In genomic region chr6:72593914-72594313, GRCm38 (mm10) we compare ENCODE assay signal across 19 mouse cellular contexts. TPM values are rescaled to one million over a fixed set of nuclear protein-coding genes. Genes with fewer than 3 reads are reported as not detected.
DNase-seq lines count a peak whose midpoint lies in the region; TF ChIP-seq lines count a peak whose summit lies in the region.
"Had no signal": no experiment of that assay in that cellular context is flagged by ENCODE, and none has a peak within 500 bp of the region (broad histone marks: within the 10 kb centered on the region; RNA-seq: fewer than 3 reads in every experiment).

No protein-coding gene starts in this region.

- H3K9ac ChIP-seq in heart, adult 2 months (ENCODE audit: low read depth, low read length), result no peak overlapping the region
- H3K9ac ChIP-seq: embryonic facial prominence, embryonic 13.5 days; forebrain, embryonic 12.5 days; forebrain, embryonic 15.5 days; hindbrain, embryonic 13.5 days; intestine, embryonic 15.5 days had no signal

- TF ChIP-seq POLR2A in heart, adult 2 months (IDR thresholded peaks at IDR 0.05; ENCODE audit: insufficient read depth, low read depth, low read length), result no peak
- TF ChIP-seq POLR2A in testis, adult 2 months (IDR thresholded peaks at IDR 0.05; ENCODE audit: control insufficient read depth, low read depth, low read length), result no peak

- H3K36me3 ChIP-seq in heart, adult 2 months (ENCODE audit: control insufficient read depth, insufficient read depth, low read length), result no peaks in the 10 kb centered on the region
- H3K36me3 ChIP-seq in testis, adult 2 months (ENCODE audit: control insufficient read depth, insufficient read depth, low read length), result no peaks in the 10 kb centered on the region
- H3K36me3 ChIP-seq: embryonic facial prominence, embryonic 10.5 days; forebrain, embryonic 12.5 days; forebrain, embryonic 15.5 days; hindbrain, embryonic 10.5 days; intestine, embryonic 15.5 days had no signal

- H3K79me2 ChIP-seq in heart, adult 2 months (replicated peaks; ENCODE audit: control insufficient read depth, insufficient read depth, low read length), result no peaks in the 10 kb centered on the region

- H3K27me3 ChIP-seq in heart, adult 2 months (ENCODE audit: control insufficient read depth, insufficient read depth, low read length), result no peaks in the 10 kb centered on the region
- H3K27me3 ChIP-seq in testis, adult 2 months (ENCODE audit: control insufficient read depth, insufficient read depth, low read length), result no peaks in the 10 kb centered on the region
- H3K27me3 ChIP-seq: embryonic facial prominence, embryonic 13.5 days; forebrain, embryonic 12.5 days; forebrain, embryonic 15.5 days; hindbrain, embryonic 13.5 days; intestine, embryonic 15.5 days had no signal

- H3K27ac ChIP-seq in heart, adult 2 months, result peak overlapping the region; percentile 12; the same call in 1 of the 2 replicates
- H3K27ac ChIP-seq in testis, adult 2 months (ENCODE audit: control insufficient read depth, insufficient read depth, low read depth, low read length), result peak overlapping the region; percentile 33; the same call in 1 of the 2 replicates
- H3K27ac ChIP-seq: embryonic facial prominence, embryonic 10.5 days; embryonic facial prominence, embryonic 13.5 days; forebrain, embryonic 12.5 days; forebrain, embryonic 15.5 days; hindbrain, embryonic 10.5 days; hindbrain, embryonic 13.5 days; intestine, embryonic 15.5 days had no signal

- TF ChIP-seq EP300 in heart, adult 2 months (IDR thresholded peaks at IDR 0.05; ENCODE audit: insufficient read depth, low read depth, low read length), result no peak

- DNase-seq in heart, adult 2 months, result no peak
- no peak for DNase-seq in heart, adult 8-10 months (ENCODE audit: low spot score)
- DNase-seq in testis, postnatal 14 days (ENCODE audit: low spot score), result no peak
- DNase-seq in skeletal muscle tissue, adult 2 months (ENCODE audit: low read depth, low spot score), result peak; percentile 24
- DNase-seq in layer of hippocampus, adult 9-10 months (ENCODE audit: low spot score), result no peak
- DNase-seq: adrenal gland, adult 2 months; cerebellum, adult 18-20 months; cerebellum, adult 9-10 months; embryo, embryonic 11 days; gastrocnemius, postnatal 10 days had no signal

- WGBS in heart, adult 2 months, result 34% methylated on average over 5 of the region's 5 CpGs

- no peak for TF ChIP-seq CTCF in heart, adult 2 months (IDR thresholded peaks at IDR 0.05)
- no peak for TF ChIP-seq CTCF in testis, adult 2 months (IDR thresholded peaks at IDR 0.05; ENCODE audit: control insufficient read depth, insufficient read depth, insufficient replicate concordance, low read depth, low read length)

- intact Hi-C loops in heart, adult 2 months (cut with DNase I), result no loop called here

- H3K4me3 ChIP-seq in heart, adult 2 months, result no peak overlapping the region
- no peak overlapping the region for H3K4me3 ChIP-seq in testis, adult 2 months (ENCODE audit: control insufficient read depth, low read depth, low read length)
- H3K4me3 ChIP-seq: embryonic facial prominence, embryonic 10.5 days; embryonic facial prominence, embryonic 13.5 days; erythroblast, embryonic 14.5 days; forebrain, embryonic 12.5 days; forebrain, embryonic 15.5 days; hindbrain, embryonic 10.5 days; hindbrain, embryonic 13.5 days; intestine, embryonic 15.5 days had no signal

- peaks cover 5% of the 10 kb centered on the region for H3K4me1 ChIP-seq in heart, adult 2 months (ENCODE audit: control insufficient read depth, insufficient read depth, low read length)
- peaks cover 10% of the 10 kb centered on the region for H3K4me1 ChIP-seq in testis, adult 2 months (ENCODE audit: control insufficient read depth, insufficient read depth, low read length)

RNA-seq across cellular contexts. Expression of gene Elmod3, which starts 4.3 kb away (rescaled TPM):
- total RNA-seq in heart, adult 2 months (2021), result 10 to 100 TPM; 12.8 to 16.5 TPM
- polyA plus RNA-seq in heart, adult 2 months (2012; rRNA removed), result 25.5 and 32.8 TPM in 2 replicates
- 10 to 100 TPM; 12.1 to 16.4 (median 14.5) TPM for total RNA-seq in heart, adult 8-10 months (2022)
- 40.2 and 46.0 TPM in 2 replicates for polyA plus RNA-seq in testis, adult 2 months (2012; rRNA removed)

RNA-seq across cellular contexts. Expression of gene Retsat, which starts 4.4 kb away (rescaled TPM):
- 100 to 1,000 TPM; 155 to 181 TPM for total RNA-seq in heart, adult 2 months (2021)
- 57.1 and 83.3 TPM in 2 replicates for polyA plus RNA-seq in heart, adult 2 months (2012; rRNA removed)
- 100 to 1,000 TPM; 170 to 247 (median 189) TPM for total RNA-seq in heart, adult 8-10 months (2022)
- polyA plus RNA-seq in testis, adult 2 months (2012; rRNA removed), result 9.4 and 11.0 TPM in 2 replicates

RNA-seq across cellular contexts. Expression of gene Tgoln1, which starts 22.9 kb away (rescaled TPM):
- total RNA-seq in heart, adult 2 months (2021), result 10 to 100 TPM; 60.1 to 68.0 TPM
- polyA plus RNA-seq in heart, adult 2 months (2012; rRNA removed), result 29.0 and 55.7 TPM in 2 replicates
- 10 to 100 TPM; 63.6 to 67.4 (median 65.5) TPM for total RNA-seq in heart, adult 8-10 months (2022)
- 21.4 and 29.8 TPM in 2 replicates for polyA plus RNA-seq in testis, adult 2 months (2012; rRNA removed)

RNA-seq across cellular contexts. Expression of gene Capg, which starts 49.7 kb away (rescaled TPM):
- 10 to 100 TPM in 1 of 2 experiments, 1 to 10 TPM in 1; 9.5 to 10.8 TPM for total RNA-seq in heart, adult 2 months (2021)
- 12.6 and 16.1 TPM in 2 replicates for polyA plus RNA-seq in heart, adult 2 months (2012; rRNA removed)
- total RNA-seq in heart, adult 8-10 months (2022), result 10 to 100 TPM in 1 of 4 experiments, 1 to 10 TPM in 3; 7.5 to 11.8 (median 9.2) TPM
- polyA plus RNA-seq in testis, adult 2 months (2012; rRNA removed), result 1.3 and 4.1 TPM in 2 replicates
